Mouse (Mus musculus) myocyte (in vitro differentiated cells): Measurements from ENCODE around the gene Reps2. TPM values are rescaled to one million over a fixed set of nuclear protein-coding genes. Genes with fewer than 3 reads are reported as not detected.

ENCODE experiments used
- H3K27me3 ChIP-seq: one replicate; pipeline ENCODE4 v1.6.1; 2011; ENCODE audit not compliant: control insufficient read depth, insufficient read depth, insufficient read length
- H3K36me3 ChIP-seq: one replicate; pipeline ENCODE4 v1.6.1; 2011; ENCODE audit not compliant: control insufficient read depth, insufficient read depth
- H3K4me2 ChIP-seq: one replicate; pipeline ENCODE4 v1.6.1; 2011; ENCODE audit warnings: low read depth, control low read depth
- H3K4me3 ChIP-seq: one replicate; pipeline ENCODE4 v1.5.1; 2011; ENCODE audit warnings: mild to moderate bottlenecking, control low read depth, moderate library complexity
- H3K79me2 ChIP-seq: one replicate; pipeline ENCODE4 v1.6.1; 2011; ENCODE audit not compliant: control insufficient read depth, insufficient read depth
- H3ac ChIP-seq: one replicate; pipeline ENCODE4 v1.6.1; 2011; ENCODE audit not compliant: control insufficient read depth, insufficient read length
- CEBPB ChIP-seq: IDR thresholded peaks from 2 replicates; pipeline ENCODE4 v1.6.1; 2011; ENCODE audit warnings: mild to moderate bottlenecking, moderate library complexity; ENCODE audit not compliant: poor library complexity, insufficient read depth, severe bottlenecking
- E2F4 ChIP-seq: IDR thresholded peaks from one replicate; pipeline ENCODE4 v1.6.1; 2011; ENCODE audit warnings: mild to moderate bottlenecking, control low read depth, moderate library complexity; ENCODE audit not compliant: insufficient read depth
- MAX ChIP-seq: IDR thresholded peaks from one replicate; pipeline ENCODE4 v1.6.1; 2011; ENCODE audit warnings: low read depth, mild to moderate bottlenecking, control low read depth
- MYOD1 ChIP-seq, 3 experiments: IDR thresholded peaks; one replicate each; pipeline ENCODE4 v1.6.1; 2011; ENCODE audit warnings: control low read depth in 2 of 3, low read depth in 2 of 3, mild to moderate bottlenecking in 2 of 3, moderate library complexity in 1 of 3; ENCODE audit not compliant: insufficient read length in 2 of 3, control insufficient read depth in 1 of 3
- MYOG ChIP-seq, 3 experiments: IDR thresholded peaks; one replicate each; pipeline ENCODE4 v1.6.1; 2011; ENCODE audit warnings: control low read depth in 2 of 3, low read depth in 2 of 3, mild to moderate bottlenecking in 2 of 3; ENCODE audit not compliant: insufficient read length in 2 of 3, control insufficient read depth in 1 of 3, insufficient read depth in 1 of 3
- POLR2A ChIP-seq: IDR thresholded peaks from one replicate; pipeline ENCODE4 v1.6.1; 2011; ENCODE audit warnings: low read depth, mild to moderate bottlenecking, control low read depth, moderate library complexity; ENCODE audit not compliant: insufficient read length
- POLR2AphosphoS2 ChIP-seq: IDR thresholded peaks from one replicate; pipeline ENCODE4 v1.6.1; 2011; ENCODE audit warnings: low read depth, control low read depth; ENCODE audit not compliant: insufficient read length
- REST ChIP-seq: IDR thresholded peaks from one replicate; pipeline ENCODE4 v1.6.1; 2011; ENCODE audit warnings: mild to moderate bottlenecking, control low read depth, moderate library complexity; ENCODE audit not compliant: insufficient read depth, insufficient read length
- SRF ChIP-seq: IDR thresholded peaks from one replicate; pipeline ENCODE4 v1.6.1; 2011; ENCODE audit warnings: low read depth; ENCODE audit not compliant: control insufficient read depth, insufficient read length
- TCF12 ChIP-seq: IDR thresholded peaks from one replicate; pipeline ENCODE4 v1.6.1; 2011; ENCODE audit warnings: mild to moderate bottlenecking, control low read depth; ENCODE audit not compliant: poor library complexity, insufficient read depth, severe bottlenecking
- TCF3 ChIP-seq: IDR thresholded peaks from one replicate; pipeline ENCODE4 v1.6.1; 2011; ENCODE audit warnings: low read depth, control low read depth; ENCODE audit not compliant: insufficient read length
- USF1 ChIP-seq: IDR thresholded peaks from one replicate; pipeline ENCODE4 v1.6.1; 2011; ENCODE audit warnings: low read depth, mild to moderate bottlenecking, control low read depth, moderate library complexity
- polyA plus RNA-seq: library from polyadenylated mRNA; unstranded; fragments of >200 nt; fragmentation: generic; extraction: Trizol; gene quantifications from one replicate; pipeline ENCODE4 v1.2.1, GENCODE M21; 2012; ENCODE audit warnings: missing spikeins

Reps2 gene
- polyA plus RNA-seq, 1 experiment: 0.05 TPM

GRCm38 (mm10) chrX:162666166-162666565 lies 22.7 kb upstream of the Reps2 start:
- no peaks in the 10 kb centered on the region for H3K27me3 ChIP-seq
- TF ChIP-seq TCF3 (no peak), MYOD1 (IDR thresholded peaks at IDR 0.05; ENCODE audit: control insufficient read depth in 1 of 3, insufficient read length in 2 of 3, low read depth in 2 of 3) (no peak), MYOG (IDR thresholded peaks at IDR 0.05; ENCODE audit: control insufficient read depth in 1 of 3, insufficient read depth in 1 of 3, insufficient read length in 2 of 3, low read depth in 2 of 3) (no peak), USF1 (no peak), SRF (no peak), E2F4 (no peak), REST (no peak), CEBPB (no peak), MAX (no peak), POLR2AphosphoS2 (no peak), TCF12 (no peak), POLR2A (no peak)
- no peak overlapping the region for H3K4me2 ChIP-seq
- H3ac ChIP-seq: no peak overlapping the region
- no peaks in the 10 kb centered on the region for H3K79me2 ChIP-seq
- H3K36me3 ChIP-seq: no peaks in the 10 kb centered on the region
- no peak overlapping the region for H3K4me3 ChIP-seq

- no peaks in the 10 kb centered on the region for H3K36me3 ChIP-seq
- no peak overlapping the region for H3K4me2 ChIP-seq
- H3K27me3 ChIP-seq: no peaks in the 10 kb centered on the region
- no peaks in the 10 kb centered on the region for H3K79me2 ChIP-seq
- H3ac ChIP-seq: no peak overlapping the region
- H3K4me3 ChIP-seq: no peak overlapping the region
- TF ChIP-seq MAX: no peak
- TF ChIP-seq REST: no peak
- no peak for TF ChIP-seq TCF12
- no peak for TF ChIP-seq POLR2AphosphoS2
- TF ChIP-seq TCF3: no peak
- TF ChIP-seq SRF: no peak
- TF ChIP-seq MYOG (IDR thresholded peaks at IDR 0.05; ENCODE audit: control insufficient read depth in 1 of 3, insufficient read depth in 1 of 3, insufficient read length in 2 of 3, low read depth in 2 of 3): no peak
- no peak for TF ChIP-seq MYOD1 (IDR thresholded peaks at IDR 0.05; ENCODE audit: control insufficient read depth in 1 of 3, insufficient read length in 2 of 3, low read depth in 2 of 3)
- no peak for TF ChIP-seq USF1
- TF ChIP-seq E2F4: no peak
- no peak for TF ChIP-seq CEBPB
Observed at GRCm38 (mm10) chrX:162660182-162660581, 16.7 kb upstream of the Reps2 start.

- Histone ChIP-seq H3K79me2 (no peaks in the 10 kb centered on the region), H3K4me2 (no peak overlapping the region), H3K27me3 (no peaks in the 10 kb centered on the region), H3K36me3 (no peaks in the 10 kb centered on the region), H3ac (no peak overlapping the region), H3K4me3 (no peak overlapping the region)
- peak in 1 of 3 experiments; percentile 50 for TF ChIP-seq MYOG (IDR thresholded peaks at IDR 0.05; ENCODE audit: control insufficient read depth in 1 of 3, insufficient read depth in 1 of 3, insufficient read length in 2 of 3, low read depth in 2 of 3)
- TF ChIP-seq MYOD1 (IDR thresholded peaks at IDR 0.05; ENCODE audit: control insufficient read depth in 1 of 3, insufficient read length in 2 of 3, low read depth in 2 of 3): peak in 1 of 3 experiments; percentile 50
- no peak for TF ChIP-seq POLR2AphosphoS2
- peak; percentile 36; the same call in 1 of the 2 replicates for TF ChIP-seq CEBPB
- no peak for TF ChIP-seq SRF
- no peak for TF ChIP-seq TCF12
- no peak for TF ChIP-seq USF1
Observed at GRCm38 (mm10) chrX:162653518-162653917, 10.1 kb upstream of the Reps2 start.

GRCm38 (mm10) chrX:162652445-162652844 lies 9.0 kb upstream of the Reps2 start:
- Histone ChIP-seq H3K27me3 (no peaks in the 10 kb centered on the region), H3K4me2 (no peak overlapping the region), H3K79me2 (no peaks in the 10 kb centered on the region), H3K4me3 (no peak overlapping the region), H3ac (no peak overlapping the region), H3K36me3 (no peaks in the 10 kb centered on the region)
- TF ChIP-seq SRF (no peak), MYOG (IDR thresholded peaks at IDR 0.05; ENCODE audit: control insufficient read depth in 1 of 3, insufficient read depth in 1 of 3, insufficient read length in 2 of 3, low read depth in 2 of 3) (no peak), POLR2A (no peak), POLR2AphosphoS2 (no peak), MAX (no peak)

- Histone ChIP-seq H3ac (no peak overlapping the region), H3K4me3 (no peak overlapping the region), H3K4me2 (no peak overlapping the region), H3K36me3 (no peaks in the 10 kb centered on the region), H3K79me2 (no peaks in the 10 kb centered on the region), H3K27me3 (no peaks in the 10 kb centered on the region)
- TF ChIP-seq POLR2AphosphoS2: no peak
- no peak for TF ChIP-seq TCF3
- no peak for TF ChIP-seq MYOD1 (IDR thresholded peaks at IDR 0.05; ENCODE audit: control insufficient read depth in 1 of 3, insufficient read length in 2 of 3, low read depth in 2 of 3)
- no peak for TF ChIP-seq MYOG (IDR thresholded peaks at IDR 0.05; ENCODE audit: control insufficient read depth in 1 of 3, insufficient read depth in 1 of 3, insufficient read length in 2 of 3, low read depth in 2 of 3)
- no peak for TF ChIP-seq USF1
- TF ChIP-seq E2F4: no peak
Observed at GRCm38 (mm10) chrX:162651125-162651524, 7.7 kb upstream of the Reps2 start.
